Mouse (Mus musculus): ENCODE results near the gene Rubcnl.

DNA sequence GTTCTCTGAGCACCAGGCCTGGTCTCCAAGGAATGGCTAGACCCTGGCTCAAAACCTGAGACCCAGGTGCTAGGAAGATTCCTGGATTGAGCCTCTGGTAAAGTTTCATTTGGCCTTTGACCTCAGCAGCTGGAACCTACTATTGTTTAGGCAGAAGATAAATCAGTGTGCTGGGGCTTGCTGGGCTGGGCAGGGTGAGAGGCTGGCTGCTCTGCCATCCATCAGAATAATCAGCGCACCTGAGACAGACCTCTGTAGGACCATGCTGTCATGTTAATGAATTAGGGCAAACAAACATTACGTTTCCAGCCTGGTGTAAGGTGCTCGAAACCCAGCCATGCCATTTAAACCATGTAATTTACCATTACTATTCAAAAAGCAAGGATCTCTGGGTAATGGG is 34.8 kb upstream of the Rubcnl start:
- no peak for TF ChIP-seq CTCF (IDR thresholded peaks at IDR 0.05; ENCODE audit: low read depth)
- no peak for TF ChIP-seq EP300 (IDR thresholded peaks at IDR 0.05; ENCODE audit: low read depth)
